Mouse (Mus musculus) MEL (cell line): ENCODE data around the gene Osgepl1. TPM values are rescaled to one million over a fixed set of nuclear protein-coding genes. Genes with fewer than 3 reads are reported as not detected.

Experiments
- DNase-seq: peaks from one replicate; pipeline ENCODE4 v3.0.0; 2011; ENCODE audit warnings: low read depth, low spot score
- H3K27ac ChIP-seq: 2 replicates; pipeline ENCODE4 v1.5.1; 2012; ENCODE audit warnings: low read depth, mild to moderate bottlenecking, control low read depth, low read length, moderate library complexity; ENCODE audit not compliant: control insufficient read depth
- H3K27me3 ChIP-seq, 2 experiments: fragments of 150-350 bp in 1 of 2; sonication (generic) in 1 of 2; 2 replicates each; pipeline ENCODE4 v1.6.1; 2012; ENCODE audit warnings: low read length in 2 of 2, mild to moderate bottlenecking in 2 of 2, improper control_type of control experiment in 1 of 2, moderate library complexity in 1 of 2; ENCODE audit not compliant: insufficient read depth in 2 of 2, control insufficient read depth in 1 of 2
- H3K36me3 ChIP-seq, 2 experiments: 2 replicates each; pipeline ENCODE4 v1.6.1; 2012 to 2014; ENCODE audit warnings: low read length in 2 of 2, improper control_type of control experiment in 1 of 2, inconsistent platforms in 1 of 2, mild to moderate bottlenecking in 1 of 2; ENCODE audit not compliant: insufficient read depth in 2 of 2, control insufficient read depth in 1 of 2
- H3K4me1 ChIP-seq, 2 experiments: fragments of 150-350 bp in 1 of 2; sonication (generic) in 1 of 2; 2 replicates each; pipeline ENCODE4 v1.6.1; 2012; ENCODE audit warnings: low read length in 2 of 2, improper control_type of control experiment in 1 of 2, mild to moderate bottlenecking in 1 of 2; ENCODE audit not compliant: insufficient read depth in 2 of 2, control insufficient read depth in 1 of 2
- H3K4me3 ChIP-seq, 2 experiments: fragments of 150-350 bp in 1 of 2; sonication (generic) in 1 of 2; 2 replicates each; pipeline ENCODE4 v1.5.1; 2012; ENCODE audit warnings: low read depth in 2 of 2, low read length in 2 of 2, mild to moderate bottlenecking in 2 of 2, moderate library complexity in 2 of 2, control low read depth in 1 of 2, improper control_type of control experiment in 1 of 2; ENCODE audit not compliant: control insufficient read depth in 1 of 2, insufficient read depth in 1 of 2
- H3K79me2 ChIP-seq: 2 replicates; pipeline ENCODE4 v1.6.1; 2012; ENCODE audit warnings: mild to moderate bottlenecking, low read length, moderate library complexity; ENCODE audit not compliant: control insufficient read depth, poor library complexity, insufficient read depth
- H3K9ac ChIP-seq: 2 replicates; pipeline ENCODE4 v1.6.1; 2012; ENCODE audit warnings: low read depth, mild to moderate bottlenecking, control low read depth, low read length, moderate library complexity; ENCODE audit not compliant: control insufficient read depth, poor library complexity, severe bottlenecking
- H3K9me3 ChIP-seq: fragments of 150-350 bp; sonication (generic); replicated peaks from 2 replicates; pipeline ENCODE4 v1.6.1; 2012; ENCODE audit warnings: mild to moderate bottlenecking, low read length, improper control_type of control experiment, moderate library complexity; ENCODE audit not compliant: insufficient read depth
- CHD2 ChIP-seq: IDR thresholded peaks from 2 replicates; pipeline ENCODE4 v1.6.1; 2011; ENCODE audit warnings: low read length, improper control_type of control experiment
- CTCF ChIP-seq, 3 experiments: IDR thresholded peaks in 2 of 3; conservative IDR thresholded peaks in 1 of 3; 2 replicates each; pipeline ENCODE4 v1.5.1; 2011 to 2012; ENCODE audit warnings: low read length in 3 of 3, low read depth in 2 of 3, mild to moderate bottlenecking in 2 of 3, improper control_type of control experiment in 1 of 3, inconsistent platforms in 1 of 3, mixed read lengths in 1 of 3, moderate library complexity in 1 of 3; ENCODE audit not compliant: control insufficient read depth in 1 of 3, insufficient read depth in 1 of 3, poor library complexity in 1 of 3, severe bottlenecking in 1 of 3
- E2F4 ChIP-seq: IDR thresholded peaks from 2 replicates; pipeline ENCODE4 v1.6.1; 2011; ENCODE audit warnings: low read depth, low read length, improper control_type of control experiment, borderline replicate concordance
- ELF1 ChIP-seq: IDR thresholded peaks from 2 replicates; pipeline ENCODE4 v1.6.1; 2014; ENCODE audit warnings: low read depth, mild to moderate bottlenecking, inconsistent platforms, low read length, improper control_type of control experiment, moderate library complexity
- EP300 ChIP-seq, 2 experiments: IDR thresholded peaks; 2 replicates each; pipeline ENCODE4 v1.6.1; 2011; ENCODE audit warnings: improper control_type of control experiment in 2 of 2, low read length in 2 of 2, low read depth in 1 of 2, mild to moderate bottlenecking in 1 of 2
- ETS1 ChIP-seq: IDR thresholded peaks from 2 replicates; pipeline ENCODE4 v1.6.1; 2012; ENCODE audit warnings: low read depth, mild to moderate bottlenecking, inconsistent platforms, low read length, improper control_type of control experiment, moderate library complexity
- GABPA ChIP-seq: IDR thresholded peaks from 2 replicates; pipeline ENCODE4 v1.6.1; 2012; ENCODE audit warnings: low read depth, mild to moderate bottlenecking, inconsistent platforms, low read length, improper control_type of control experiment, moderate library complexity
- GATA1 ChIP-seq: IDR thresholded peaks from 2 replicates; pipeline ENCODE4 v1.6.1; 2011; ENCODE audit warnings: low read depth, low read length, improper control_type of control experiment
- HCFC1 ChIP-seq: IDR thresholded peaks from 2 replicates; pipeline ENCODE4 v1.6.1; 2012; ENCODE audit warnings: low read depth, mild to moderate bottlenecking, inconsistent platforms, low read length, improper control_type of control experiment, moderate library complexity
- JUND ChIP-seq: IDR thresholded peaks from 2 replicates; pipeline ENCODE4 v1.6.1; 2011; ENCODE audit warnings: low read depth, mild to moderate bottlenecking, improper control_type of control experiment, low read length
- KAT2A ChIP-seq: conservative IDR thresholded peaks from 2 replicates; pipeline ENCODE4 v1.6.1; 2012; ENCODE audit warnings: low read depth, low read length, improper control_type of control experiment, inconsistent platforms
- MAFK ChIP-seq: IDR thresholded peaks from 2 replicates; pipeline ENCODE4 v1.6.1; 2011; ENCODE audit warnings: low read depth, mild to moderate bottlenecking, low read length, improper control_type of control experiment, borderline replicate concordance
- MAZ ChIP-seq: IDR thresholded peaks from 2 replicates; pipeline ENCODE4 v1.6.1; 2012; ENCODE audit warnings: low read depth, mild to moderate bottlenecking, inconsistent platforms, low read length, improper control_type of control experiment
- MEF2A ChIP-seq: IDR thresholded peaks from 2 replicates; pipeline ENCODE4 v1.6.1; 2014; ENCODE audit warnings: low read depth, mild to moderate bottlenecking, inconsistent platforms, low read length, improper control_type of control experiment; ENCODE audit not compliant: poor library complexity, insufficient replicate concordance, severe bottlenecking; ENCODE audit errors: extremely low read depth
- MYC ChIP-seq: IDR thresholded peaks from 2 replicates; pipeline ENCODE4 v1.6.1; 2011; ENCODE audit warnings: low read depth, mild to moderate bottlenecking, low read length, improper control_type of control experiment, moderate library complexity
- NELFE ChIP-seq: IDR thresholded peaks from 2 replicates; pipeline ENCODE4 v1.6.1; 2011; ENCODE audit warnings: low read depth, low read length, improper control_type of control experiment
- NRF1 ChIP-seq: IDR thresholded peaks from 2 replicates; pipeline ENCODE4 v1.6.1; 2014; ENCODE audit warnings: low read depth, mild to moderate bottlenecking, inconsistent platforms, low read length, improper control_type of control experiment, moderate library complexity; ENCODE audit not compliant: poor library complexity, insufficient read depth, severe bottlenecking
- POLR2A ChIP-seq, 2 experiments: IDR thresholded peaks; 2 replicates each; pipeline ENCODE4 v1.6.1; 2011 to 2012; ENCODE audit warnings: low read length in 2 of 2, mild to moderate bottlenecking in 2 of 2, control low read depth in 1 of 2, improper control_type of control experiment in 1 of 2, low read depth in 1 of 2, moderate library complexity in 1 of 2; ENCODE audit not compliant: control insufficient read depth in 1 of 2, insufficient read depth in 1 of 2, poor library complexity in 1 of 2
- POLR2AphosphoS2 ChIP-seq: IDR thresholded peaks from 2 replicates; pipeline ENCODE4 v1.6.1; 2011; ENCODE audit warnings: low read length, improper control_type of control experiment
- RAD21 ChIP-seq: IDR thresholded peaks from 2 replicates; pipeline ENCODE4 v1.6.1; 2011; ENCODE audit warnings: mild to moderate bottlenecking, low read depth, low read length, improper control_type of control experiment
- RCOR1 ChIP-seq: IDR thresholded peaks from 2 replicates; pipeline ENCODE4 v1.6.1; 2012; ENCODE audit warnings: low read depth, mild to moderate bottlenecking, inconsistent platforms, low read length, improper control_type of control experiment
- SMC3 ChIP-seq: IDR thresholded peaks from 2 replicates; pipeline ENCODE4 v1.6.1; 2011; ENCODE audit warnings: low read depth, low read length, improper control_type of control experiment
- TBP ChIP-seq: IDR thresholded peaks from 2 replicates; pipeline ENCODE4 v1.8.0; 2011; ENCODE audit warnings: low read depth, low read length, improper control_type of control experiment
- TCF12 ChIP-seq: IDR thresholded peaks from 2 replicates; pipeline ENCODE4 v1.6.1; 2014; ENCODE audit warnings: low read depth, mild to moderate bottlenecking, inconsistent platforms, low read length, improper control_type of control experiment, moderate library complexity
- USF1 ChIP-seq: IDR thresholded peaks from 2 replicates; pipeline ENCODE4 v1.6.1; 2014; ENCODE audit warnings: low read depth, mild to moderate bottlenecking, inconsistent platforms, low read length, improper control_type of control experiment, moderate library complexity
- ZC3H11A ChIP-seq: IDR thresholded peaks from 2 replicates; pipeline ENCODE4 v1.6.1; 2012; ENCODE audit warnings: low read depth, mild to moderate bottlenecking, inconsistent platforms, low read length, improper control_type of control experiment
- ZMIZ1 ChIP-seq: IDR thresholded peaks from 2 replicates; pipeline ENCODE4 v1.6.1; 2012; ENCODE audit warnings: low read depth, mild to moderate bottlenecking, inconsistent platforms, low read length, improper control_type of control experiment, moderate library complexity
- ZNF384 ChIP-seq: IDR thresholded peaks from 2 replicates; pipeline ENCODE4 v1.6.1; 2012; ENCODE audit warnings: low read depth, mild to moderate bottlenecking, inconsistent platforms, low read length, improper control_type of control experiment
- polyA plus RNA-seq, 2 experiments: library from polyadenylated mRNA; stranded (reverse) in 1 of 2; unstranded in 1 of 2; fragments of >175 nt in 1 of 2; fragments of >200 nt in 1 of 2; gene quantifications; 2 replicates each; pipeline versions ENCODE4 v1.2.1 to v1.2.4; 2012; ENCODE audit warnings: low replicate concordance in 2 of 2, low read depth in 1 of 2; ENCODE audit not compliant: insufficient read length in 2 of 2, insufficient read depth in 1 of 2, missing spikeins in 1 of 2
- total RNA-seq: library from RNA; depleted of rRNA; stranded (reverse); fragments of 300-350 nt; gene quantifications from 2 replicates; pipeline ENCODE4 v1.2.3, GENCODE M21; 2012

Osgepl1 gene
- total and polyA plus RNA-seq, 3 experiments: 14.1 to 14.5 TPM; not detected in 1

DNA sequence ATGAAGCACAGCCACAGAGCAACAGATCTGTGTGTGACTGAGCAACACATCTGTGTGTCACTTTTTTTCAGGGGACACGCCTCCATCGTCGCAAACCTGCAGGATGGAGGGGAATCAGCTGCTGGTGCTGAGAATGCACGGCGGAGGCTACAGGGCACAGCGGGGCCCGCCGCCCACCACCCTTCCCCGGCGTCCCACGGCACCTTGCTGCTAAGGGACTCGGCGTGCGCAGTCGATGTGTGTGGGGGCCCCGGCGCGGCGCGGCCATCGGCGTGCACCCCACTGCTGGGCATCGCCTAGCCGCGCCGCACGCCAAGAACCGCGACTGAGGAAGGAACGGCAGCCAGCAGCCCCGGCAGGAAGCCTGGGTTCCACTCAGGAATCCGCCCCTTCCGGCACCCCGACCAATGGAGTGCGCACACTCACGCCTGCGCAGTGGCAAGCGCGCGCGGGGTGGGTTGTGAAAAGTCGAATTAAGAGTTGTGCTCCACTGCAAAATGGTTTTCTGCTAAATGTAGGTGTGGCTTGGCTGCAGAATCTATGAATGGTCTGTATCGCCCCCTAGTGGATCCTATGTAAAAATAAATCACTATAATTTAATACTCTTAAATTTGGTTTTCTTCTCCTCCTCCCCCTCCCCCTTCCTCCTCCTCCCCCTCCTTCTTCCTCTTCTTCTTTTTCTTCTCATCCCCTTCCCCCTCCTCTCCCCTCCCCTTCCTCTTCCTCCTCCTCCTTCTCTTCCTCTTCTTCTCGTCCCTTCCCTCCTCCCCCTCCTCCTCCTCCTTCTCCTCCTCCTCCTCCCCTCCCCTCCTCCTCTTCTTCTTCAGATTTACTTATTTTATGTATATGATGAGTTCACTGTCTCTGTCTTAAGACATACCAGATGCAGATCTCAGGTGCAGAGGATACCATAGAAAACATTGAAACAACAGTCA lies 39.2 kb downstream of the Osgepl1 start, which contains the start of the genes Asdurf, Gm28551 and Asnsd1:
Gene Asdurf, minus strand, starts transcription at position 293 of the 935 bp plus-strand sequence.
Gene Gm28551, minus strand, starts transcription at position 341 of the 935 bp plus-strand sequence.
Gene Asnsd1, minus strand, starts transcription at position 426 of the 935 bp plus-strand sequence.
- no peaks in the 10 kb centered on the region; a peak in 1 of 4 replicates for H3K4me1 ChIP-seq
- no peaks in the 10 kb centered on the region for H3K9me3 ChIP-seq
- H3K27me3 ChIP-seq: no peaks in the 10 kb centered on the region
- H3K27ac ChIP-seq: peak within 1 kb of the TSS; percentile 26
- peak; percentile 97 for DNase-seq
- TF ChIP-seq ZMIZ1: peak; percentile 81
- TF ChIP-seq E2F4: peak; percentile 81; the same call in 1 of the 2 replicates
- TF ChIP-seq ETS1: no peak
- TF ChIP-seq CHD2: no peak
- peak; percentile 79 for TF ChIP-seq ELF1
- TF ChIP-seq NRF1: peak; percentile 98
- TF ChIP-seq EP300 (IDR thresholded peaks at IDR 0.05; ENCODE audit: low read depth in 1 of 2, low read length in 2 of 2): no peak
- peak; percentile 90 for TF ChIP-seq RAD21
- TF ChIP-seq USF1: no peak
- no peak for TF ChIP-seq MAFK
- no peak for TF ChIP-seq RCOR1
- TF ChIP-seq GATA1: no peak
- peak; percentile 65; the same call in 1 of the 2 replicates for TF ChIP-seq MYC
- peak in 2 of 3 experiments; percentile 16 to 76; a peak in 2 of 6 replicates for TF ChIP-seq CTCF (IDR thresholded peaks at IDR 0.05 in 2 of 3, conservative IDR thresholded peaks at IDR 0.05 in 1 of 3; ENCODE audit: control insufficient read depth in 1 of 3, insufficient read depth in 1 of 3, low read depth in 2 of 3, low read length in 3 of 3, poor library complexity in 1 of 3, severe bottlenecking in 1 of 3)
- peak; percentile 70; the same call in 1 of the 2 replicates for TF ChIP-seq TBP
- no peak for TF ChIP-seq JUND
- TF ChIP-seq MAZ: peak; percentile 78; the same call in 1 of the 2 replicates
- peak; percentile 81 to 93 for TF ChIP-seq POLR2A (IDR thresholded peaks at IDR 0.05; ENCODE audit: control insufficient read depth in 1 of 2, insufficient read depth in 1 of 2, low read depth in 1 of 2, low read length in 2 of 2, poor library complexity in 1 of 2)
- no peak; the same call in 1 of the 2 replicates for TF ChIP-seq KAT2A
- TF ChIP-seq SMC3: peak; percentile 73
- peak; percentile 93 for TF ChIP-seq NELFE
- no peak for TF ChIP-seq ZNF384
- no peak for TF ChIP-seq MEF2A
- peak; percentile 41; the same call in 1 of the 2 replicates for TF ChIP-seq TCF12
- peak; percentile 81 for TF ChIP-seq HCFC1
- peak; percentile 64; the same call in 1 of the 2 replicates for TF ChIP-seq POLR2AphosphoS2
- peak; percentile 80 for TF ChIP-seq ZC3H11A
- no peak for TF ChIP-seq GABPA
- TF ChIP-seq, all 39 proteins: peak for 16
- Histone ChIP-seq H3K9ac (peak within 1 kb of the TSS; percentile 81), H3K4me3 (peak within 1 kb of the TSS; percentile 65 to 68), H3K79me2 (peaks cover 7% of the 10 kb centered on the region; the same call in 1 of the 2 replicates), H3K36me3 (peaks cover 5 to 9% of the 10 kb centered on the region in 2 experiments; a peak in 3 of 4 replicates)
